Mouse (Mus musculus): ENCODE measurements around the gene Ikzf3. TPM values are rescaled to one million over a fixed set of nuclear protein-coding genes. Genes with fewer than 3 reads are reported as not detected.

The Ikzf3 gene
- polyA plus RNA-seq, 1 experiment, result 10.1 TPM

DNA sequence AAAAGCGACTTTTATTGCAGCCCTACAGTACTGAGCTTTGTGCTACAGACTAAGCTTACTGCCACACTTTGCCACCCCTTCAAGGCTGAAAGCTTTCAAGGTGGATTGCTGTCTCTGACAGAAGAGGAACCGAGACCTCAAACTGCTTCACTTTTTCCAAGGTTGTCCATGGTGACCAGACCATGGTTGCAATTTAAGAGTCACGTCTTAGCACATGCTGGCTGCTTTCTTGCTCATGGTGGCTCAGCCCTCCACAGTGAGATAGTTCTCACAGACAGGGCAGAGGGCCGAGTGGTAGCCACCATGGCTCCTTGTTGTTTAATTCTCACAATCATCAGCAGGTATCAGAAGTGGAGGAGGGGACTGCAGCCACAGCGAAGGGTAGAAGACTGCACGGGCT, 75.0 kb downstream of the Ikzf3 start:
- H3K4me3 ChIP-seq (replicated peaks; ENCODE audit: extremely low read depth, low read depth, low read length), result no peak overlapping the region
- H3K4me1 ChIP-seq (ENCODE audit: control insufficient read depth, insufficient read depth, low read length), result no peaks in the 10 kb centered on the region
- no peak for DNase-seq
- TF ChIP-seq CTCF (IDR thresholded peaks at IDR 0.05; ENCODE audit: insufficient read depth, low read length) (no peak), POLR2A (IDR thresholded peaks at IDR 0.05; ENCODE audit: borderline replicate concordance, extremely low read depth, low read depth, low read length) (no peak)
- 65% methylated on average over 6 of the region's 6 CpGs for WGBS

DNA sequence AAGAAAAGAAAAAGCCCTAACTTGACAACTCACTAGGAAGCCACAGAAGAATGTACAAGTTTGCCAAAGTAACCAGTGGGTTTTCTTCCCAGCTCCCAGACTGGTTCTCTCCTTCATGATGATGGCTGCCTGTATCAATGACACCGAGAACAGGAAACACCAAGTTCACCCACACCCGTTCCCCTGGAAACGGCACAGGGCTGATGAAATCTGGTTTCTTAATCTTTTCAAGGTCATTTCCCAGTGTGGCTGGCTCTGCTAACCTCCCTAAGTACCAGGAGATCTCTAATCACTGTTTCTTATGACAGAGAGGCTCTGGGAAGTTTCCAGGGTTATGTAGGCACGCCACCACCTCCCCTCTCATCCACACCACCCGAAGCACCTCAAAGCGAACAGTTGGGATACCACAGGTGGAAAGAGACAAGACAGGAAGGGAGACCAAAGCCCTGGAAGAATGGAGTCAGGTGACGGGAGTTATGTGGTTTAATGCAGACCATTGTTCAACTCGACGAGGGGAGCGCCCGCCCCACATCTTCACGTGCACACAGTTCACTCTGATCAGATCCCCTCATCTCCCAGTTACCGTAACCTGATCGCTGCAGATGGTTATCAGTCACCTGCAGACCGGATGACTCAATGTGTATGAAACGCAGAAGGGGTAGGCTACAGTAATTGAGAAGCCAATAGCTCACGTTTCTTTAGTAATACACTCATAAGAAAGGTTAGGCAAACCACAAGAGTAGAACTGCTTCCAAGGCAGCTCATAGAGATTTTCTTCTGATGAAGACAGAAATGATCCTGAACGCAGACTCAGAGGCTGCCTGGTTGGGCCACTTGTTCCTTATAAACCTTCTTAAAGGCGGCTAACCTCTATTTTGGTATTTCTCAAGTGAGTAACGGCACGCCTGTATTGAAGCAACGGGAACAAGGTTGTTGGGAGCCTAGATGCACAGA, 75.8 kb downstream of the Ikzf3 start:
- Histone ChIP-seq H3K4me1 (ENCODE audit: control insufficient read depth, insufficient read depth, low read length) (no peaks in the 10 kb centered on the region), H3K4me3 (replicated peaks; ENCODE audit: extremely low read depth, low read depth, low read length) (no peak overlapping the region)
- WGBS, result 52% methylated on average over 22 of the region's 22 CpGs
- no peak for TF ChIP-seq POLR2A (IDR thresholded peaks at IDR 0.05; ENCODE audit: borderline replicate concordance, extremely low read depth, low read depth, low read length)
- TF ChIP-seq CTCF (IDR thresholded peaks at IDR 0.05; ENCODE audit: insufficient read depth, low read length), result no peak
- no peak for DNase-seq

DNA sequence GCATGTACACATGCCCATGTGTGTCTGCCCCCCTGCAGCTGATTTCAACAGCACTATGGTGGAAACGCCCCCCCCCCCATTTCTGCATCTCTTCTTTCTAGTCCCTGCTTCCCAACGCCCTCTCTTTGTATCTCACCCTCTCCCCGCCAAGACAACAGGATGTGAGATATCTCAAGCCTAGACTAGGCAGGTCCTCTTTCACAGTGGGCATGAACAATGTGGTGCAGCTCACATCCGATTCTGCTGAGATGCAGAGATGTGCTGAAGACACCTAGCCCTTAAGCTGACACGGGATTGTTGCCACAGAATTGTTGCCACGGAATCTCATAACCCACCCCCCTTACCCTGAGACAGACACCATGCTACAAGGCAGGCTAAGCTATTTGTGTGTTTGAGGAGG, 81.3 kb downstream of the Ikzf3 start:
- Histone ChIP-seq H3K4me1 (ENCODE audit: control insufficient read depth, insufficient read depth, low read length) (no peaks in the 10 kb centered on the region), H3K4me3 (replicated peaks; ENCODE audit: extremely low read depth, low read depth, low read length) (no peak overlapping the region)
- WGBS, result 62% methylated on average over 6 of the region's 6 CpGs
- no peak for TF ChIP-seq POLR2A (IDR thresholded peaks at IDR 0.05; ENCODE audit: borderline replicate concordance, extremely low read depth, low read depth, low read length)
- no peak for TF ChIP-seq CTCF (IDR thresholded peaks at IDR 0.05; ENCODE audit: insufficient read depth, low read length)
- no peak for DNase-seq

DNA sequence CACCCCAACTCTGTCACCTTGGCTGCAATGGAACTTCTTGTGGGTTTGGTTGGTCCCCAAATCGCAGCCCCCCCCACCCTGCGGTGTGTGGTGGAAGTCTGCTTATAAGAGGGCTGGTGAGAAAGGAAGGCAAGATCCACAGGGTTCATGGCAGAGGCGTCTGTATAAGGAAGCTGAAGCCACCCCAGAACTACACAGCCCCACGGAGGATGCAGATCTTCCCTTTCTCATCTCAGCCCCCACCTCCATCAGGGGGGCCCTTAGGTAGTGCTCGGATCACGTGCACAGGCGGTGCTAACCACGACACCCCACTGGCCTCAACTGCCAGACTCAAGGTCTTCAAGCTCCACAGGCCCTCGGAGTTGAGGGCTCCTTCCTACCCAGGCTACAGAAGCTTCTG, 81.9 kb downstream of the Ikzf3 start:
- 68% methylated on average over 9 of the region's 9 CpGs for WGBS
- TF ChIP-seq POLR2A (IDR thresholded peaks at IDR 0.05; ENCODE audit: borderline replicate concordance, extremely low read depth, low read depth, low read length) (no peak), CTCF (IDR thresholded peaks at IDR 0.05; ENCODE audit: insufficient read depth, low read length) (no peak)
- DNase-seq, result no peak
- no peaks in the 10 kb centered on the region for H3K4me1 ChIP-seq (ENCODE audit: control insufficient read depth, insufficient read depth, low read length)
- no peak overlapping the region for H3K4me3 ChIP-seq (replicated peaks; ENCODE audit: extremely low read depth, low read depth, low read length)

DNA sequence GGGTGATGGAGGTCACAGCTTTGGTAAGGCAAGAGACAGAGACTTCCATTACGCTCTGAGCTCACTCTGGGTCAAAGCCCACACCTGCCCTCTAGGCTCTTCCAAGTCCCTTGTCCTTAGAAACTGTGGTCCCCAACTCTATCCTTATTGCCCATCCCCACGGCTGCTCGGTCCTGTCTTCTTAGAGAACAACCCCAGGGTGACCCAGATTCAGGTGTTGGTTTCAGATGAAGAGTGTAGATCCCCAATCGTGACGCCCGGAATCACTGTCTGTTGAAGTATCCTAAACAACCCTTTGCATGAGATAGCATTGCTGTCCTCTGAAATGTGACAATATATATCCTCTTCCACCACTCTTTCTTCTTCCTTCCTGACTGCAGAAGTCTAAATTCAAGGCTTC, 83.6 kb downstream of the Ikzf3 start:
- TF ChIP-seq POLR2A (IDR thresholded peaks at IDR 0.05; ENCODE audit: borderline replicate concordance, extremely low read depth, low read depth, low read length), result no peak
- TF ChIP-seq CTCF (IDR thresholded peaks at IDR 0.05; ENCODE audit: insufficient read depth, low read length), result no peak
- 82% methylated on average over 6 of the region's 6 CpGs for WGBS
- Histone ChIP-seq H3K4me3 (replicated peaks; ENCODE audit: extremely low read depth, low read depth, low read length) (no peak overlapping the region), H3K4me1 (ENCODE audit: control insufficient read depth, insufficient read depth, low read length) (no peaks in the 10 kb centered on the region; the same call in 1 of the 2 replicates)
- DNase-seq, result no peak

DNA sequence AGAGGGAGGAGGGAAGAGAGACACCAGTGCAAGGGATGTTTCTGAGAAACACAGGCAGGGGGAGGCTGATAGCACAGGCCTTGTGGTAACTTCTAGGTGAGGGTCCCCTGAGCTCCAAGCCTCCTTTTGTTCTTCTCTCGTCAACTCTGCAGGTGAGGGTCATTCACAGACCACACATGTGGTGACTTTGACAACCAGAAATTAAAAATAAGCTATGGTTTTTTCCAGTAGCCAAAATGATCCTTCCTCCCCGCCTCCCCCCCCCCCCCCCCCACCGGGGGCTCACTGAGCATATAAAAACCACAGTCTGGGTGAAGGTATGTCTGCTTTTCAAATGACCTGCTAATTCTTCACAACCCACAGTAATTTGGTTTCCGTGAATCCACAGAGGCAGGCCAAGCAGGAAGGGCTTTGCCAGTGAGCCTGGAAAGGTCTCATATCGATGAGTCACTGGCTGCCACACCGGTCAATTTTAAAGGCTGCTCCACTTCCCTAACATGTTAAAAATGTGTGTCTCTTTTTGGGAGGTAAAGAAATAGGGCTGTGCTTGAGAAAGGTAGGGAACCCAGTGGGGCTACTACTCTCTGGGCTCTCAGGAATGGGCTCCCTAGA, 84.6 kb downstream of the Ikzf3 start:
- 42% methylated on average over 6 of the region's 6 CpGs for WGBS
- no peak for TF ChIP-seq POLR2A (IDR thresholded peaks at IDR 0.05; ENCODE audit: borderline replicate concordance, extremely low read depth, low read depth, low read length)
- no peak for TF ChIP-seq CTCF (IDR thresholded peaks at IDR 0.05; ENCODE audit: insufficient read depth, low read length)
- DNase-seq, result no peak
- Histone ChIP-seq H3K4me1 (ENCODE audit: control insufficient read depth, insufficient read depth, low read length) (no peaks in the 10 kb centered on the region; the same call in 1 of the 2 replicates), H3K4me3 (replicated peaks; ENCODE audit: extremely low read depth, low read depth, low read length) (no peak overlapping the region)

DNA sequence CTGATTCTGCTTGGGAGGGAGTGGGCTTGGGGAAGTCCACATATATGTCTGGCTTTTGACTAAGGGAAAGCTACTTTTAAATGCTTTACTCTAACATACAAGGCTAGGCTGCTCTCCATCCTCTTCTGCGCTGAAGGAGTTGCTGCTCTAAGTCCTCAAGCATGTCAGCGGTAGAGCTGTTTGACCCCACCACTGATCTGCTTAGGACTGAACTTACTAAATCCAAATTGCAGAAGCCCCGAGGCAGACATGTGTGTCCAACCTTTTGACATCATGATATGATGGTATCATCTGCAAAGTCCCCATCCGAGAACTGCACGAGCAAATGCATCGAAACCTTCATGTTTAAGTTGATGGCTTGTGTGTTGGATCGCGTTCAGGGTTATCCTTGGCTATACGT, 86.0 kb downstream of the Ikzf3 start:
- Histone ChIP-seq H3K4me3 (replicated peaks; ENCODE audit: extremely low read depth, low read depth, low read length) (no peak overlapping the region), H3K4me1 (ENCODE audit: control insufficient read depth, insufficient read depth, low read length) (no peaks in the 10 kb centered on the region; the same call in 1 of the 2 replicates)
- 78% methylated on average over 9 of the region's 9 CpGs for WGBS
- no peak for DNase-seq
- no peak for TF ChIP-seq CTCF (IDR thresholded peaks at IDR 0.05; ENCODE audit: insufficient read depth, low read length)
- TF ChIP-seq POLR2A (IDR thresholded peaks at IDR 0.05; ENCODE audit: borderline replicate concordance, extremely low read depth, low read depth, low read length), result no peak

DNA sequence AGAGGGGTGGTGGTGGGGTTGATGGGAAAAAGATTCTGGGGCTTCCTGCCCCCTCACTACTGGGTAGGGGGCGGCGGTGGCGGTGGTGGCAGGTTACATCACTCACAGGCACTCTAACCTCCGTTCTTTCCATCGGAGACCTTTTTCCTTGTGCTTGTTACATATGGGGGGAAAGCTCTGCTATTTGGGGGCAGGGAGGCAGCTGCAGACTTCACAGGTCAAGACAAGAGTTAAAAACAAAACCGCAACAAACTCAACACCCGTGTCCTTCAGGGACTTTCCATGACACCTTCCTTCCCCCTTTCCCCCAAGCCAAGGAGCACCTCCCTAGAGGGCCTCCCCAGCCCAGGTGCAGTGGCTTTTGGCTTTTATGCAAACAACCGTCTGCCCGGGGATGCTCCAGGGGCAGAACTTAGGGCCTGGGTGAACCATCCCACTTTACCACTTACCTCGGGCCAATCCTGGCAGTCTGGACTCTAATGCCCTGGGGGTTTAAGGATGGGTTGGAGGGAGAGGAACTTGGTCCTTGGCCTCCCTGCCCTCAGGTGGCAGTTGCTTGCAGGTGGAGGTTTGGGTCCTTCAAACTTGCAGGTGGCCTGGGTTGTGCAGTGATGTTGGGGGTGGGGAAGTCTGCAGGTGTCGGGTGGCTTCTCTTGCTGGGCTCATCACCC, 86.6 kb downstream of the Ikzf3 start:
- Histone ChIP-seq H3K4me1 (ENCODE audit: control insufficient read depth, insufficient read depth, low read length) (no peaks in the 10 kb centered on the region; the same call in 1 of the 2 replicates), H3K4me3 (replicated peaks; ENCODE audit: extremely low read depth, low read depth, low read length) (no peak overlapping the region)
- DNase-seq, result no peak
- 23% methylated on average over 11 of the region's 11 CpGs for WGBS
- TF ChIP-seq POLR2A (IDR thresholded peaks at IDR 0.05; ENCODE audit: borderline replicate concordance, extremely low read depth, low read depth, low read length), result no peak
- no peak for TF ChIP-seq CTCF (IDR thresholded peaks at IDR 0.05; ENCODE audit: insufficient read depth, low read length)

Data from lung, adult 2 months (tissue).